Mouse (Mus musculus) small intestine, adult 2 months (tissue): ENCODE data around the gene Osbpl11.

Experiments
- CTCF ChIP-seq: fragments of 200-500 bp; IDR thresholded peaks from 2 replicates; pipeline ENCODE4 v1.5.1; 2012; ENCODE audit warnings: low read depth, mild to moderate bottlenecking, control low read depth, inconsistent platforms, low read length, moderate library complexity, mixed read lengths; ENCODE audit not compliant: insufficient replicate concordance, insufficient read length; ENCODE audit errors: extremely low read depth
- POLR2A ChIP-seq: fragments of 200-500 bp; IDR thresholded peaks from 2 replicates; pipeline ENCODE4 v1.6.1; 2012; ENCODE audit warnings: low read depth, mild to moderate bottlenecking, control low read depth, inconsistent platforms, low read length, moderate library complexity

DNA sequence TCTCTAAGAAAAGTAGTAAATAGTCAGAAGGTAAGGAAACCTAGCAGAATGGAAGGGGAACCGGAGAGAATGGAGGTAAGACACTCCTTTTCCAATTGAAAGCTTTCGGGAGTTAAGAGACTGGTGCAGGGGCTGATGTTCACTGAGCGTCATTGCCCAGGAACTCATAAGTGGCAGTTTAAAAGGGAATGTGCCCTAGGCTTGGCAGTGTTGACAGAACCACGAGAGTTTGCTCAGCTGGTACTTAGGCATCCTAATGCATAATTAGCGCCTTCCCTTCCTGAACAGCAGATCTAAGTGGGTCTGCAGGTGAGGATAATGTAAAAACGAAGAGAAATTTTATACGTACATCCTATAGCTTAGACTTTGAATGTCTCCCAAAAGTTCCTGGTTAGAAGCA is 70.7 kb downstream of the Osbpl11 start:
- TF ChIP-seq CTCF (no peak), POLR2A (no peak)
